Mouse (Mus musculus) cerebral cortex, adult 2 months (tissue): ENCODE data around the gene Cdh11.

Experiments used
- WGBS: fragments of 180-500 bp; shearing (Covaris S2); methylation state at CpG from one replicate; pipeline ENCODE4 v1.1.7; 2018; 5-methylcytosine and 5-hydroxymethylcytosine counted together

Gene Cdh11

DNA sequence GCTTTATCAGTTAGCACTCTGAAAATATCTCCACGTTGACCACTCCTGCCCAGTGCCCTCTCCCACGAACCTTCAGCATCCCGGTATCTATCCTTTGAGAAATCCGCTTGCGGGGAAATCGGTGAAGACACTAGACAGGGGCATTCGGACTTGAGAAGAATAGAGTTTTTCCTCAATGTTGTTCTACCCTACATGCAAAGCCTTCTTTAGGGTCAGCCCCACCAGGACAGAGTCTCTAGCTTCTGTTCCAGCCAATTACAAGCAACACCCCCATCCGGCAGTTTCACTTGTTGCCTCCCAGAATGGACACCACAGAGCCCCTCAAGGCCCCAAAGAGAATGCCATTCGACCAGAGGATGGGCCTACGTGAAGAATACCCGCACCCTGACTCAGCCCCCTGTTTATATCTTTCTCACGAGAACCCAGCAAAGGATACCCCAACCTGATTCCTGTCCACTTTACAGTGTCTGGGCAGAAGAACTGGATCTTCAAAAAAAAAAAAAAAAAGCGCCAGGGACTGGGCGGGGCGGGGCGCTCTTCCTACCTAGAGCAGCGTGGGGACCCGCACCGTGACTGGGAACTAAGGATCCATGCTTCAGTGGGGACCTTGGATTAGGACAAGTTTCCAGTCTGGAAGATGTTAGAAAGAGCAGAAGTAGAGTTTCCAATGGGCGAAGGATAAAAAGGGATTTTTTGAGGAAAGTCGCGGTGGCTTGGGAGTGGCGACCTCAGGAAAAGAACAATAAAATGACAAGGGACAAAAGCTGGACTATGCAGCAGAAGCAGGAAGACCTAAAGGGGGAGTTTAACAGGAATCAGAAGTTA lies at the start of gene Cdh11:
Gene Cdh11, minus strand, starts transcription at position 51 of the 825 bp plus-strand sequence.
- WGBS, result 5% methylated on average over 23 of the region's 23 CpGs

- 37% methylated on average over 5 of the region's 5 CpGs for WGBS
These were observed 28.5 kb upstream of the Cdh11 start for GRCm38 (mm10) chr8:102813959-102814358.

DNA sequence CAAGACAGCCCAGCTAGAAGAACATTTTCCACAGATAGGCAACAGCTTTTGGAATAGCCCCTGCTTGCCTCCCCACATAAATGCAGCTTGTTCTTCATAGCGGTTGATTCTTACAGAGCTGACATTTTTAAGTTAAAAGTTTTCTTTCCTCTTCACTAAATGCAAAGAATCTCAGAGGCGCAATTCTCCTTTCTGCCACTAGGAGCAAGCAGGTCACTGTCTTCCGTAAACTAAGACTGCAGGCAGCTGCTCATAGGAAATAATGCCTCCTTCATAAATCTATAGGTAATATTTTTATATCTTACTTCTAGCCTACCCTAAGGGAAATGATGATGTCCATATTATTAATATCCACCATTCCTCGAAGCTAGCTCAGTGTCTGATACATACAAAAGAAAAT lies 4.9 kb upstream of the Cdh11 start:
- whole genome bisulfite sequencing, result 34% methylated on average over 4 of the region's 4 CpGs

- WGBS, result 10% methylated on average over 31 of the region's 31 CpGs
These were observed 1.3 kb upstream of the Cdh11 start for GRCm38 (mm10) chr8:102786467-102787360.

DNA sequence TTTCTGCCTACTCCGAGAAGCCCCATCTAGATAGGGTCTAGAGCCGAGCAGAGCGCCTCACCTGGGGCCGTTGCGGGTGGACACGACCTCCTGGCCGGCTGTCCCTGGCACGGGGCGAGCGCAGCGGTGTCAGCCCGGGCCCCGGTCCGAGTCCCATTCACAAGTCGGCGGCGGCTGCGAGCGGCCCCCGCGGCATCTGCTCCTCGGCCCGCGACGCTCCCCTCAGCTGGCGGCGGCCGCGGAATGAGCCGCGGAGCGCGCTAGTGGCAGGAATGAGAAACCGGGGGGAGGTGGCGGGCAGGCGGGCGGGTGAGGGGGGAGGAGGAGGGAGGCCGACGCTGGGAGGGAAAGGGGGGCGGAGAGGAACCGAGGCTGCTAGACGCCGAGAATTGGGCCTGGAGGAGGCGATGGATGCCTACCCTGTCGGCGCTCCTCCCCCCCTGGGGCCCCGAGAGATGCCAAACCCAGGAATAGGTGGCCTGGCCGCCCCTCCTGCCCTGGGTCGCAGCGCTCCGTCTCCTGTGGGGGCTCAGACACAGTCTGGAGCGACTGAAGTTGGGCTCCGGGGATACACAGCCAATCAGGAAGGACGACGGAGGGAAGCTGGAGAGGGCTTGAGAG lies 497 bp downstream of the Cdh11 start:
- WGBS, result 1% methylated on average over 53 of the region's 55 CpGs

DNA sequence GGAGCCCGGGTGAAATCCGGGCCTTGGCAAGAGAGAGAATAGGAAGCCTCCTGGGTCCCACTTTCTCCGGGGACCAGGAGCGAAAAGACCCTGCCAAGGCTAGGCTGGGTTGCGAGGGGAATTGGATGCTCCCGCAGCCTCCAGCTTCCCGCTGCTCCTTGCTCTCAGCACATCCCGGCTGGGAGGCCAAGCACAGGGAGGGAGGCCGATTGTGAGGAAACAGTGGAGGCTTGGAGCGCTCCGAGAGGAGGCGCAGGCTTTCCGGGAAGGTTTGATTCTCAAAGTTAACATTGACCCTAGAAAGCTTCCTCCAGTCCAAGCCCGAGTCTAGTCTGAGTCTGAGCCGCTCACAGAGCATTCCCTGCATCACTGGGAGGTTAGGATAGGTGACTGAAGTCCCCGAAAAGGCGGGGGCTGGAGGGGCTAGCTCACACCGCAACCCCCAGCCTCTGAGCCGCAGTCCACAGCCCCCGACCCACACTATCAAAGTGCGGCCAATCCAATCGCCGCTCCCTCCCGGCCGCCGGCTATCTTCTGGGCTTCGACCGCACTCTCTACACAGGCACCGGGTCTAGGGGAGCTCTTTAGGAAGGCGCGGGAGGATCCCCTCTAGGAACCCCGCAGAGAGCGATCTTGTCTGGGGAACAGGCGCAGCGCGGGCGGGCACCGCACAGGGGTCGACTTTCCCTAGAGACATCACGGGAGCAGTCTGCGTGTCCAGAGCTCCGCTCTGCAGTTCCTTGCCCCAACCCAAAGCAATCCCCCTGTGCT lies 1.4 kb downstream of the Cdh11 start:
- WGBS, result under 1% methylated on average over 42 of the region's 42 CpGs

DNA sequence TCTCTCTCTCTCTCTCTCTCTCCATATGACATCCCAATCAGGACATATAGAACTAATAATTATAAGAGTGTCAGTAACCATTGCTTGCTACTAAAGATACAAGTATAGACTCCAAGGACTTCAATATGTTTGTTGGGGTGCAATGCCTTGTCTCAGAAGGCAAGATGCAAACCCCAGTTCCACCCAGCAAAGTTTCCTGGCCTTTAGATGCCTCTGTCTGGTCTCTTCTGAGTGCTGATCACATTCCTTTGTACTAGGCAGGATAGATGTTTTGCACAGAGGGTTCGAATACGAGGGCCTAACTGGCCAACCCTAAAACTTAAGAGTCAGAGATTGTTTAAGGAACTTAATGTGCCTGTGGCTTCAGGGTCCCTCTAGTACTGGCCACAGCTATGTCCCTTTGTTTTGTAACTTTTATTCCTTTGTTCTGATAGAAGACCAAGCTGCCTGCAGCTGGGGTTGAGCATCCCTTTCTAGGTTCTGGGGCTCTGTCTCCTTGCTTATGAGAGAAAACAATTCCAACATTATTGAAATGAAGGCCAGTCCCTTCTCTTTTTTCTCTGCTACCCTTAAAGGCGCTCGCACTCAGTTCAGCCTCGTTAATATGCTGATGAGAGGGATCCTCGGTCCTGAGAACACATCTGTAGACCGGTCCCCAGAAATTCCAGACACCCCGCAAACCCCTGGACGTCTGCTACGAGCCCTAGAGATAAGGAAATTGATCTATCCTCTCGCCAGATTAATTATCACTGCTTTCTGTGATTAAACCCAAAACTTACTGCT lies 2.5 kb downstream of the Cdh11 start:
- 35% methylated on average over 11 of the region's 11 CpGs for WGBS

- WGBS, result 1% methylated on average over 12 of the region's 12 CpGs
These were observed 4.5 kb downstream of the Cdh11 start for GRCm38 (mm10) chr8:102780899-102781298.

- 79% methylated on average over 1 of the region's 1 CpGs for WGBS
These were observed 10.8 kb downstream of the Cdh11 start for GRCm38 (mm10) chr8:102774594-102774993.

GRCm38 (mm10) chr8:102771456-102771855 lies 14.0 kb downstream of the Cdh11 start:
- 73% methylated on average over 2 of the region's 2 CpGs for WGBS

DNA sequence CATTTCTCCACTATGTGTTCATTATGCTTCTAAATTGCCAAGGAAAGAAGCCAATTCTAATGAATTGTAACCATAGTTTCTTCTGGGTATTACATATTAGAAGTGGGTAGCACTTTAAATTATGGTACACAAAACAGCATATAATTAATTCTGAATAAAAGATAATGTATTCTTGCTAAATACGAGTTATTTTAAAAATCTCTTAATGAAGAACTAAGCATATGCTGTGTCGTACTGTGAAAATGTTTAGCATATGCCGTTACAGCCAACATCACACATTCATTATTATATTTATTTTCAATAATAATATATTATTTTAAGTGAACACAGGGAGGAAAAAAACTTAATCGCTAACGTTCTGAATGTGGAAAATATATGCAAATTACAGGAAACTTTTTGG lies 31.6 kb downstream of the Cdh11 start:
- 55% methylated on average over 5 of the region's 5 CpGs for WGBS

GRCm38 (mm10) chr8:102742940-102743339 lies 42.5 kb downstream of the Cdh11 start:
- 44% methylated on average over 3 of the region's 3 CpGs for WGBS

DNA sequence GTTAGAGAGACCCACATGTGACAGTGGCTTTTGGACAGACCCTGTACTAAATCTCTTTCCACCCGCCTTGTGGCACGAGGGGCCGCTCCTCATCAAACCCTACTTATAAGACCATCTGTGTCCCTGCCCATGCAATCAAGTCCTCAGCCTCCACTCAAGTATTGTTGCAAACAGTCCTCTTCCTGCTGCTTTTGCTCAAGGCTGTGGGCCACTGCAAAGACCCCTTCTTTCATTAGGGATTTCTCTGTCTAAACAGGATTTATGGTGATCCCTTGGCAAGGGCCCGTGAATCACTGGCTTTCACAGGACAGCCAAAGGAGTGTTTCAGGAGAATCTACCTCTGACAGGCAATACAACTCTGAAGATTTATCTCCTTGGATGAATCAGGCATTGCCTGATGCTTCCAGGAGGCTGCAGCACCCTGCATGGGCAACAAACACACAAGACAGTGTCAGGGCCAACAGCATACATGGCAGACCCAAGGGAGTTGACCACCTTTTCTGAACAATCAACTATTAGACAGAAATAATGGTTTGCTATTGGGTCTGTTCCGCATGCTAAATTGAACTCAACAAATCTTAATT lies 43.3 kb downstream of the Cdh11 start:
- 84% methylated on average over 5 of the region's 5 CpGs for WGBS

- WGBS, result 72% methylated on average over 4 of the region's 4 CpGs
These were observed 44.5 kb downstream of the Cdh11 start for GRCm38 (mm10) chr8:102740963-102741362.

DNA sequence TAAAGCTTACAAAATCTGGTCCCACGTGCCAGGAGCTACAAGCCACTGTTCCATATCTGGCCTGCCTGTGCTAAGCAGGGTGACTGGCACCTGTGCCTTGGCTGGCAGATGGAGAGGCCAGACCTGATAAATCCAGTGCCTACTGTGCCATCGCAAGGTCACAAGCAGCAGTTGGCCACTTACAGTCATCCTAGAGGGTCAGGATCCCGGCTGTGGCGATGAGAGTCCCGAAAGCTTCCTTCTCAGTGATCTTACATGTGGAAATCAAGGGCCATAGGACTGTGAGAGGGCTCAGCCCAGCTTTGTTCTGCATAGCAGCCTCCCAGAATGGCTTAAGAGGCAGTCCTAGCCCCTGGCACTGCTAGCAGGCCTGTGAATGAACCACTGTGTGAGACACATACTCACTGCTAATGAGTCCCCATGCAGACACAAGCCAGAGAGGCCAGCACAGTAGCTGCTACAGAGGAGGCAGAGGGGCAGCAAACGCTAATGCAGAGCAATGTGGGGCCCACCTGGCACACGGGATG lies 46.4 kb downstream of the Cdh11 start:
- 32% methylated on average over 7 of the region's 7 CpGs for WGBS

DNA sequence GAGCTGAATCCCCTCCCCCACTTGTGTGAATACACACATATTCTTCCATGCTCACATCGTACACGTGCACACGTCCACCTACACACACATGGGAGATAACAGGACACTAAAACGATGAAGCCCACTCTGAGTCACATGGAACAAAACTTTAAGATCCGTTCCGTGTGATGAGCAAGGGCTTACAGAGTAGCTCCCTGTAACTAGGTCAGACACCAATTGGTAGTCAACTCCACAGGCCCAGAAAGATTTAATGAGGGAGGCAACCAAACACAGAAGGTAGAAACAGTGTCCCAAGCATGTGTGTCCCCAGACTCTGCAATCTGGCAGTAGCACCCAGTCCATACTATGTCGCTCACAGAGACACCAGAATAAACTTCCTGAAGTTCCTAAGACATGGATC lies 47.0 kb downstream of the Cdh11 start:
- 18% methylated on average over 7 of the region's 7 CpGs for WGBS

DNA sequence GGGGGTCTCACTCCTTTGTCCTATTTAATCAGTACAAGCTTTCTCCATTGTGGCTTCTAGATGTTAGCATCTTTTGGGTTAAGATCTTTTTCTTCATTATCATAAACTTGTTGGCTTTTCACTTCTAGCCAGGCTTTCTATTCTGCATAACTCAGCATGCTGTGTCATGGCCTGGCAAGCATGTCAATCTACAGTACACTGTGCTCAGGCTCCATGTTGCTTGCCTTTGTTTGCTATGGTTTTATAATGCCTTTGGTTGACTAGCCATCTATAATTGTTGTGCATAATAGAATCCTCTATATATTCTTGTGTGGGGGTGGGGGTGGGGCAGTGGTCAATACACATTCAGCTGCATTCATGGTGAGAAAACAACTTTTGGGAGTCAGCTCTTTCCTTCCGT lies 51.0 kb downstream of the Cdh11 start:
- 43% methylated on average over 1 of the region's 1 CpGs for WGBS

DNA sequence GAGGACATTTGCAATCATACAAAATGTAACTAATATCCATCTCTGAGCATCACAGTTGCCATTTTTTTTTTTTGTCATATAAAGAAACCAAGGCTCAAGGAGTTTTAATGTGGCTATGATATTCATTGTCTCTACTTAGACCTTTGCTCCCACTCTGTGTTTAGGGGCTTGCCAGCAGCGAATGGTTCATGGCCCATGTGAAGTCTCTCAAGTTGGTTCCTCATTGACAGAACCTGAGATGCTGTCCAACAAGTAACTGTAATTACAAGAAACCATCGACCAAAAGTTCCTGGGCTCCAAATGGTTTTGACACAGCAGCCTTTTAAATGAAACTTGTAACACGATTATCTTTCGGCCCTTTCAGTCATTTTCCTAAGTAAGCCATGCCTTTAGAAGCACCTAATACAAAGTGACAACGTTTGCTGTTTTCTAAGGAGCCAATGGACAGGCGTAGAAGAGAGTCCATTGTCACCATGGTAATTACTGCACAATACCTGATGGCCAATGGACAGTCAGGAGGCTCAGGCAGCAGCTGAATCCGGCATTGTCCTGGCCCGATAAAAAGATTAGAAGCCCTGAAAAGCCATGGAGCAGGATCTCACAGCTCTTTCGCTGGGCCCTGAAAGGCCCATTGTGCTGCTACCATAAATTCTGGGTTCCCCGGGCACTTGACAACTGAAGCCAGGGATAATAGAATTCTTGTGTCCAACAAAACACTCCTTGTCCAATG lies 59.1 kb downstream of the Cdh11 start:
- 41% methylated on average over 10 of the region's 10 CpGs for WGBS

GRCm38 (mm10) chr8:102725496-102725895 lies 59.9 kb downstream of the Cdh11 start:
- WGBS, result 57% methylated on average over 3 of the region's 3 CpGs
